Mouse (Mus musculus): ENCODE measurements around the gene Cyba.

Cyba gene

GRCm38 (mm10) chr8:122443262-122444006 lies 10.7 kb upstream of the Cyba start, which contains the start of gene Mvd:
Gene Mvd, minus strand, starts transcription at chr8:122443422.
- TF ChIP-seq POU5F1 (IDR thresholded peaks at IDR 0.05; ENCODE audit: borderline replicate concordance, low read length) (no peak), NANOG (IDR thresholded peaks at IDR 0.05; ENCODE audit: borderline replicate concordance, low read length) (no peak), CTCF (conservative IDR thresholded peaks at IDR 0.05; ENCODE audit: low read length) (no peak)
- Histone ChIP-seq H3K9me3 (ENCODE audit: low read length) (no peaks in the 10 kb centered on the region), H3K4me1 (replicated peaks; ENCODE audit: low read depth, low read length) (peaks cover 61% of the 10 kb centered on the region), H3K36me3 (ENCODE audit: insufficient read depth, low read length) (peaks cover 25% of the 10 kb centered on the region), H3K4me3 (replicated peaks; ENCODE audit: low read length) (peak within 1 kb of the TSS; percentile 99), H3K27me3 (ENCODE audit: insufficient read depth, low read length) (peaks cover 4% of the 10 kb centered on the region; the same call in 1 of the 2 replicates)

- Histone ChIP-seq H3K4me1 (replicated peaks; ENCODE audit: low read depth, low read length) (peaks cover 68% of the 10 kb centered on the region), H3K36me3 (ENCODE audit: insufficient read depth, low read length) (peaks cover 32% of the 10 kb centered on the region), H3K4me3 (replicated peaks; ENCODE audit: low read length) (peak overlapping the region; percentile 99), H3K9me3 (ENCODE audit: low read length) (no peaks in the 10 kb centered on the region), H3K27me3 (ENCODE audit: insufficient read depth, low read length) (no peaks in the 10 kb centered on the region)
- TF ChIP-seq NANOG (IDR thresholded peaks at IDR 0.05; ENCODE audit: borderline replicate concordance, low read length) = no peak
- TF ChIP-seq CTCF (conservative IDR thresholded peaks at IDR 0.05; ENCODE audit: low read length) = no peak
- no peak for TF ChIP-seq POU5F1 (IDR thresholded peaks at IDR 0.05; ENCODE audit: borderline replicate concordance, low read length)
These were observed 10.1 kb upstream of the Cyba start for GRCm38 (mm10) chr8:122442781-122443180.

- Histone ChIP-seq H3K27me3 (ENCODE audit: insufficient read depth, low read length) (no peaks in the 10 kb centered on the region), H3K4me3 (replicated peaks; ENCODE audit: low read length) (peak overlapping the region; percentile 99), H3K4me1 (replicated peaks; ENCODE audit: low read depth, low read length) (peaks cover 72% of the 10 kb centered on the region), H3K9me3 (ENCODE audit: low read length) (no peaks in the 10 kb centered on the region), H3K36me3 (ENCODE audit: insufficient read depth, low read length) (peaks cover 36% of the 10 kb centered on the region)
- no peak for TF ChIP-seq CTCF (conservative IDR thresholded peaks at IDR 0.05; ENCODE audit: low read length)
- no peak for TF ChIP-seq POU5F1 (IDR thresholded peaks at IDR 0.05; ENCODE audit: borderline replicate concordance, low read length)
- no peak for TF ChIP-seq NANOG (IDR thresholded peaks at IDR 0.05; ENCODE audit: borderline replicate concordance, low read length)
These were observed 9.6 kb upstream of the Cyba start for GRCm38 (mm10) chr8:122442356-122442755.

- Histone ChIP-seq H3K27me3 (ENCODE audit: insufficient read depth, low read length) (no peaks in the 10 kb centered on the region), H3K36me3 (ENCODE audit: insufficient read depth, low read length) (peaks cover 46% of the 10 kb centered on the region), H3K4me1 (replicated peaks; ENCODE audit: low read depth, low read length) (peaks cover 82% of the 10 kb centered on the region), H3K4me3 (replicated peaks; ENCODE audit: low read length) (no peak overlapping the region), H3K9me3 (ENCODE audit: low read length) (no peaks in the 10 kb centered on the region)
- TF ChIP-seq POU5F1 (IDR thresholded peaks at IDR 0.05; ENCODE audit: borderline replicate concordance, low read length) = no peak
- no peak for TF ChIP-seq NANOG (IDR thresholded peaks at IDR 0.05; ENCODE audit: borderline replicate concordance, low read length)
- no peak for TF ChIP-seq CTCF (conservative IDR thresholded peaks at IDR 0.05; ENCODE audit: low read length)
These were observed 8.6 kb upstream of the Cyba start for GRCm38 (mm10) chr8:122441326-122441725.

GRCm38 (mm10) chr8:122439336-122439735 lies 6.6 kb upstream of the Cyba start:
- Histone ChIP-seq H3K36me3 (ENCODE audit: insufficient read depth, low read length) (peaks cover 60% of the 10 kb centered on the region), H3K9me3 (ENCODE audit: low read length) (no peaks in the 10 kb centered on the region), H3K27me3 (ENCODE audit: insufficient read depth, low read length) (no peaks in the 10 kb centered on the region), H3K4me3 (replicated peaks; ENCODE audit: low read length) (no peak overlapping the region), H3K4me1 (replicated peaks; ENCODE audit: low read depth, low read length) (peaks cover 77% of the 10 kb centered on the region)
- TF ChIP-seq NANOG (IDR thresholded peaks at IDR 0.05; ENCODE audit: borderline replicate concordance, low read length) (no peak), CTCF (conservative IDR thresholded peaks at IDR 0.05; ENCODE audit: low read length) (no peak), POU5F1 (IDR thresholded peaks at IDR 0.05; ENCODE audit: borderline replicate concordance, low read length) (no peak)

GRCm38 (mm10) chr8:122437708-122438331 lies 5.1 kb upstream of the Cyba start:
- TF ChIP-seq NANOG (IDR thresholded peaks at IDR 0.05; ENCODE audit: borderline replicate concordance, low read length) (no peak), CTCF (conservative IDR thresholded peaks at IDR 0.05; ENCODE audit: low read length) (no peak), POU5F1 (IDR thresholded peaks at IDR 0.05; ENCODE audit: borderline replicate concordance, low read length) (no peak)
- no peaks in the 10 kb centered on the region for H3K9me3 ChIP-seq (ENCODE audit: low read length)

GRCm38 (mm10) chr8:122436586-122437125 lies 3.9 kb upstream of the Cyba start:
- Histone ChIP-seq H3K4me3 (replicated peaks; ENCODE audit: low read length) (peak overlapping the region; percentile 57), H3K9me3 (ENCODE audit: low read length) (no peaks in the 10 kb centered on the region), H3K36me3 (ENCODE audit: insufficient read depth, low read length) (peaks cover 74% of the 10 kb centered on the region), H3K4me1 (replicated peaks; ENCODE audit: low read depth, low read length) (peaks cover 86% of the 10 kb centered on the region), H3K27me3 (ENCODE audit: insufficient read depth, low read length) (peaks cover 6% of the 10 kb centered on the region; the same call in 1 of the 2 replicates)
- no peak for TF ChIP-seq CTCF (conservative IDR thresholded peaks at IDR 0.05; ENCODE audit: low read length)
- TF ChIP-seq POU5F1 (IDR thresholded peaks at IDR 0.05; ENCODE audit: borderline replicate concordance, low read length) = no peak
- TF ChIP-seq NANOG (IDR thresholded peaks at IDR 0.05; ENCODE audit: borderline replicate concordance, low read length) = no peak

More at GRCm38 (mm10) chr8:122437708-122438331, 5.1 kb upstream of the Cyba start:
- Histone ChIP-seq H3K36me3 (ENCODE audit: insufficient read depth, low read length) (peaks cover 74% of the 10 kb centered on the region), H3K4me3 (replicated peaks; ENCODE audit: low read length) (peak overlapping the region; percentile 57), H3K4me1 (replicated peaks; ENCODE audit: low read depth, low read length) (peaks cover 88% of the 10 kb centered on the region), H3K27me3 (ENCODE audit: insufficient read depth, low read length) (no peaks in the 10 kb centered on the region)

- Histone ChIP-seq H3K27me3 (ENCODE audit: insufficient read depth, low read length) (peaks cover 9% of the 10 kb centered on the region; the same call in 1 of the 2 replicates), H3K4me1 (replicated peaks; ENCODE audit: low read depth, low read length) (peaks cover 88% of the 10 kb centered on the region), H3K36me3 (ENCODE audit: insufficient read depth, low read length) (peaks cover 74% of the 10 kb centered on the region), H3K9me3 (ENCODE audit: low read length) (no peaks in the 10 kb centered on the region), H3K4me3 (replicated peaks; ENCODE audit: low read length) (0 out of 2 replicates have a peak overlapping the region, but pooled peaks have one; percentile 57)
- TF ChIP-seq NANOG (IDR thresholded peaks at IDR 0.05; ENCODE audit: borderline replicate concordance, low read length) (no peak), CTCF (conservative IDR thresholded peaks at IDR 0.05; ENCODE audit: low read length) (no peak), POU5F1 (IDR thresholded peaks at IDR 0.05; ENCODE audit: borderline replicate concordance, low read length) (no peak)
These were observed 3.4 kb upstream of the Cyba start for GRCm38 (mm10) chr8:122436146-122436545.
